Mouse (Mus musculus): ENCODE measurements around the gene Zfp369.

- TF ChIP-seq CTCF (IDR thresholded peaks at IDR 0.05): no peak
- no peak for TF ChIP-seq POLR2A (IDR thresholded peaks at IDR 0.05; ENCODE audit: insufficient read depth, low read depth, low read length)
- no peak for TF ChIP-seq EP300 (IDR thresholded peaks at IDR 0.05; ENCODE audit: insufficient read depth, low read depth, low read length)
Measured at GRCm38 (mm10) chr13:65311311-65311755, 32.7 kb downstream of the Zfp369 start.
